Mouse (Mus musculus) liver, embryonic 14.5 days (tissue): Measurements from ENCODE around the gene Plpp4.

ENCODE experiments used
- CTCF ChIP-seq: IDR thresholded peaks from 2 replicates; pipeline ENCODE4 v1.5.1; 2016; ENCODE audit warnings: antibody characterized with exemption, low read depth, control low read depth
- EP300 ChIP-seq: IDR thresholded peaks from 2 replicates; pipeline ENCODE4 v1.6.1; 2016; ENCODE audit warnings: antibody characterized with exemption, low read depth

- TF ChIP-seq EP300: no peak
- TF ChIP-seq CTCF: no peak
Observed at GRCm38 (mm10) chr7:129281966-129282365, 25.1 kb downstream of the Plpp4 start.
